Mouse (Mus musculus) G1E (cell line): Measurements from ENCODE around the gene Zdbf2. TPM values are rescaled to one million over a fixed set of nuclear protein-coding genes. Genes with fewer than 3 reads are reported as not detected.

Source experiments
- ATAC-seq: 2 replicates; pipeline ENCODE4 v1.8.0; 2016; ENCODE audit warnings: mild to moderate bottlenecking; ENCODE audit not compliant: insufficient number of reproducible peaks, poor library complexity, low FRiP score, severe bottlenecking; ENCODE audit errors: extremely low read depth
- DNase-seq: peaks from one replicate; pipeline ENCODE4 v3.0.0; 2012; ENCODE audit warnings: low spot score
- H3K27me3 ChIP-seq: 2 replicates; pipeline ENCODE4 v1.6.1; 2012; ENCODE audit warnings: mild to moderate bottlenecking, low read length, inconsistent platforms; ENCODE audit not compliant: insufficient read depth
- H3K36me3 ChIP-seq: replicated peaks from 2 replicates; pipeline ENCODE3; 2012; ENCODE audit warnings: mild to moderate bottlenecking, inconsistent platforms
- H3K4me1 ChIP-seq: 2 replicates; pipeline ENCODE4 v1.6.1; 2012; ENCODE audit warnings: low read depth, low read length, inconsistent platforms, mixed read lengths; ENCODE audit not compliant: insufficient read depth
- H3K4me3 ChIP-seq: 2 replicates; pipeline ENCODE4 v1.5.1; 2012; ENCODE audit warnings: low read depth, mild to moderate bottlenecking, inconsistent platforms, low read length, moderate library complexity, mixed read lengths
- H3K9me3 ChIP-seq: replicated peaks from 2 replicates; pipeline ENCODE4 v1.6.1; 2012; ENCODE audit warnings: inconsistent platforms
- CTCF ChIP-seq: IDR thresholded peaks from 2 replicates; pipeline ENCODE4 v1.5.1; 2012; ENCODE audit warnings: low read depth, low read length, inconsistent platforms, mixed read lengths
- GATA1 ChIP-seq: IDR thresholded peaks from 2 replicates; pipeline ENCODE4 v1.6.1; 2012; ENCODE audit warnings: borderline replicate concordance, low read length, inconsistent platforms, mixed read lengths
- GATA2 ChIP-seq: IDR thresholded peaks from 2 replicates; pipeline ENCODE4 v1.6.1; 2012; ENCODE audit warnings: low read depth, low read length, inconsistent platforms, borderline replicate concordance
- POLR2AphosphoS5 ChIP-seq: IDR thresholded peaks from 2 replicates; pipeline ENCODE4 v1.6.1; 2012; ENCODE audit warnings: low read depth, low read length, inconsistent platforms; ENCODE audit not compliant: insufficient replicate concordance
- TAL1 ChIP-seq: conservative IDR thresholded peaks from 2 replicates; pipeline ENCODE4 v1.6.1; 2012; ENCODE audit warnings: low read depth, low read length, inconsistent platforms, mixed read lengths
- polyA plus RNA-seq: library from polyadenylated mRNA; stranded (reverse); fragments of >175 nt; gene quantifications from 2 replicates; pipeline ENCODE4 v1.2.3, GENCODE M21; 2012
- total RNA-seq, 2 experiments: library from RNA; stranded (forward) in 1 of 2; stranded (reverse) in 1 of 2; fragments of 200-1000 nt in 1 of 2; fragments of >200 nt in 1 of 2; fragmentation: Nextera tagmentation in 1 of 2; gene quantifications; 2 replicates each; pipeline ENCODE4 v1.2.3; 2014 to 2017

The Zdbf2 gene
- total and polyA plus RNA-seq, 3 experiments, result 0.11 TPM; not detected in 2

DNA sequence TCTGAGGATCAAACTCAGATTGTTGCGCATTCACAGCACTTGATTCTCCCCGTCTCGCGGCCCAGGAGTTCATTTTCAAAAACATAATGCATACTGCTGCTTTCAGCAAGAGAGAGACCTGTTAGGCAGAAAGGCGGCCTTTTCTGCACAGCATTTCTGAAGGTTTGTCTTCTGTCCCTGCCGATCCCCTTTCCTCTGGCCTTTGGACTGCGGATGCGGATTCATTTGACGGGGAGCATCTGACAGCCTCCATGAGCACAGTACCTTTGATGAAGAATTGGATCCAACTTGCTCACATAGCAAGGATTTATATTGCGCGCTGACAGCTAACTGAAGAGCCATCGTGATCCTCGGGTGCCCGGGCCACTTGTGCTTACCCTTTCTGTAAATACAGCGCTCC is 6.3 kb upstream of the Zdbf2 start:
- Histone ChIP-seq H3K9me3 (no peaks in the 10 kb centered on the region), H3K36me3 (no peaks in the 10 kb centered on the region), H3K27me3 (peaks cover 2% of the 10 kb centered on the region; the same call in 1 of the 2 replicates), H3K4me3 (no peak overlapping the region), H3K4me1 (no peaks in the 10 kb centered on the region)
- DNase-seq, result no peak
- TF ChIP-seq POLR2AphosphoS5, result no peak
- ATAC-seq, result no peak

DNA sequence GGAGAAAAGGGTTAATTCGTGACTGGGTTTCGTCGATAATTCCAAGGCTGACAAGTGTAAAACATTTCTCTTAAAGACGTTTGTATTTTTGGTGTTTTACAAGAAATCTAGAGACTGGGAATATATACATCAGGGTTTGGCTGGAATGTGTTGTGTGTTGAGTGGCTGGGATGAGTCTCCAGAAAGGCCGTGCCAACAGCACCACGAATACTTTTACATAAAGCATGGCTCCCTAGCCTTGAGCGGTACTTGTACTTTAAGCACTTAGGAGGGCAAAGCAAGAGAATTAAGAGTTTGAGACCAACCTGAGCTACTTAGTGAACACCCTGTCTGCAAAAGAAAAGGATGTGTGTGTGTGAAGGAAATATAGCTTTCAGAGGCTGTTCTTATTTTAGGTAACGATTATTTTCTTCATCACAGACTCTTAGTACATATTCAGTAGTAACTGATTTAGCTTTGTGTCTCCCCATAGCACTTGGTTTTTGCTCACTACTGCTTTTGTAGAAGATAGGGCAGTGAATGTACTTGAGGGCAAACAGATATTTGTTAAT is 865 bp upstream of the Zdbf2 start:
- Histone ChIP-seq H3K4me3 (no peak overlapping the region), H3K27me3 (no peaks in the 10 kb centered on the region), H3K9me3 (peaks cover 10% of the 10 kb centered on the region), H3K36me3 (no peaks in the 10 kb centered on the region), H3K4me1 (no peaks in the 10 kb centered on the region)
- ATAC-seq (no peak), DNase-seq (no peak)
- TF ChIP-seq POLR2AphosphoS5 (no peak), GATA1 (no peak), GATA2 (no peak), CTCF (no peak), TAL1 (no peak)

DNA sequence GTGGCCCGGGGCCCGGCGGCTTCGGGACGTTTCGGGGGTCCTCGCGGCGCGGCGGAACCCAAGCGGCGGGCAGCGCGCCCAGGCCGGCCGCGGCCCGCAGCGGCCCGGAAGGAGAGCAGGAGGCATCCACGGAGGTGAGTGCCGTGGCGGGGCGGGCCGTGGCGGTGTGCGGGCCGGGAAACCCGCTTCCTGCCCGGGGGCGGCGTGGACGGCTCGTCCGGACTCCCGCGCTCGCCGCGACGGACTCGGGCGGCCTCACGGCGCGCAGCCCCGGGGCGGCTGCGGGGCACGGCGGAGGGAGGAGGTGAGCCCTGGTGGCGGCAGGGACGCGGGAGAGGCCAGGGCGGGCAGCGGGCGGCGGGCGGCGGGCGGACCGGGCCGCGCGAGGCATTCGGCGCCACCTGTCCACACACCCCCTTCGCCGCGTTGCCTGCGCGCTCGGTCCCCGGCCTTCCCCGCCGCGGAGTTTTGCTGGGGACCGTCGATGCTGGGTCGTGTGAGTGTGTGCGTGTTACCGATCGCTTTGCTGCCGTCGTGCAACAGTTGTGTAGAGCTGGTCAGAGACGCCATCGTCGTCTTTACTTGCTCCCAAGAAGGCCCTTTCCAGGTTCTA is 380 bp downstream of the Zdbf2 start:
- H3K36me3 ChIP-seq, result no peaks in the 10 kb centered on the region
- peaks cover 2% of the 10 kb centered on the region; the same call in 1 of the 2 replicates for H3K27me3 ChIP-seq
- DNase-seq (no peak), ATAC-seq (no peak)
- H3K9me3 ChIP-seq, result peaks cover 10% of the 10 kb centered on the region
- TF ChIP-seq CTCF (no peak), GATA1 (no peak), GATA2 (no peak), POLR2AphosphoS5 (no peak), TAL1 (no peak)
- H3K4me3 ChIP-seq, result no peak overlapping the region
- H3K4me1 ChIP-seq, result no peaks in the 10 kb centered on the region

DNA sequence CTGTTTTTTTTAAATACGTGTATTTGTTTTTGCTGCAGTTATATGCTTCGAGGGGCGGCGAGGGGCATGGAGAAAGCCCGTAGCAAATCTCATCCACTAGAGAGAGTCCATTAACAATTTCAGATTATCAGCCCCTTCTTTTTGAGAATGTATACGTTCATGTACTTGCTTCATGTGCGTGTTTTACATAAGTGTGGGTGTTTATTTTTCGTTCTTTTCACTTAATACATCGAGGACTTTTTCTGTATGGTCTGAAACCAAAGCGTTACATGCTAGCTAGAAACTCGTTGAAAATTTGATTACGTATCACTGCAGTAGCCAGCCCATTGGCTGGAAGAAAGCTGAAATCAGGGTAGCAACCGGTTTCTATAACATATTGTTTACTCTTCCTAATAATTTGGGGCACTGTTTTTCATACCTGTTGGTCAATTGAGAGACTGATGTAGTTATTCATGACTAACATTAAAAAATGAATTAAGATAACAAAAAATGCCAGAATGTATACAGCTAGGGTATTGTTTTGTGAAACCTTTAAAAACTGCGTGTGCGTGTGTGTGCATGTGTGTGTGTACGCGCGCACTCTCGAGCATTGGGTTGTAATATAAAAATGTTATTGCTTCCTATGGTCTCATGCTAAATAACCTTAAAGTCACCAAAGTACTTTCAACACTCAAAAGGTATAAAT is 1.1 kb downstream of the Zdbf2 start:
- Histone ChIP-seq H3K27me3 (peaks cover 2% of the 10 kb centered on the region; the same call in 1 of the 2 replicates), H3K9me3 (peaks cover 10% of the 10 kb centered on the region), H3K4me3 (no peak overlapping the region), H3K36me3 (no peaks in the 10 kb centered on the region), H3K4me1 (no peaks in the 10 kb centered on the region)
- ATAC-seq (no peak), DNase-seq (no peak)
- TF ChIP-seq TAL1, result no peak
- TF ChIP-seq GATA1, result no peak
- no peak for TF ChIP-seq GATA2
- TF ChIP-seq CTCF, result no peak
- TF ChIP-seq POLR2AphosphoS5, result no peak

DNA sequence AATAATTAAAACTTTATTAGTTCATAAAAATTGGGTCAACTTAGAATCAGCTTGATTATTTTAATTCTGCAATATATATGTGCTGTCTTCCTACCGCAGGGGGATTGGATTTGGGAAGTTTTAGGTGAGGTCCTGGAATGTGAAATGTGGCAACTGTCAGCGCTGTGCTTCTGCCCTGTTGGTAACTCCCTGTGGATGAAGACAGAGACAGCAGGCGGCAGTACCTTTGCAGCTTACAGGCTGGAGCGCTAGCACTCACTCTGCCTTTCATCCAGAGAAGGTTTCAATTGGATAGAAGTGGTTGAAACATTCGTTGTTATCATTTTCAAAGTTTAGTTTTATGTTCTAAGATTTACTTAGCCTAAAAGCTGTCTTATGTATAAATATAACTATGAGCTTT is 5.0 kb downstream of the Zdbf2 start:
- H3K9me3 ChIP-seq, result peaks cover 6% of the 10 kb centered on the region
- TF ChIP-seq POLR2AphosphoS5 (no peak), GATA2 (no peak), CTCF (no peak), TAL1 (no peak), GATA1 (no peak)
- no peaks in the 10 kb centered on the region for H3K36me3 ChIP-seq
- peaks cover 4% of the 10 kb centered on the region; the same call in 1 of the 2 replicates for H3K27me3 ChIP-seq
- H3K4me1 ChIP-seq, result no peaks in the 10 kb centered on the region
- DNase-seq, result no peak
- H3K4me3 ChIP-seq, result no peak overlapping the region
- no peak for ATAC-seq

DNA sequence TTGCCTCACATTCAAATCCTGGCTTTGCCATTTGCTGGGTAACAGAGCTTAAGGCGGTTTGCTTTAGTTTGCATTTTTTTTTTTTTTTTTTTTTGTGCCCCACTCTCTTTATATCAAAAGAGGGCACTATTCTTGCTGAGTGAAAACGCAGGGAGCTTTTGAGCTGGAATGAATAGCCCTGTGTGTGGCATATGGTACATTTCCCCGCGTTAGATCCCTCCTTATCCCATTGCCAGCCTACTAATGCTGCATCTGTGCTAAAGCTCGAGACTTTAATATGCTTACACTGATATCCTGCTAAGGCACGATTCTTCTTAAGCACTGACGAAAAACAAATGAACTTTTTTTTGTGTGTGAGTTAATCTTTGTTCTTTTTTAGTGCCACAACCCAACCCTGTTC is 20.9 kb downstream of the Zdbf2 start:
- no peak for DNase-seq
- Histone ChIP-seq H3K4me1 (no peaks in the 10 kb centered on the region), H3K9me3 (no peaks in the 10 kb centered on the region), H3K4me3 (no peak overlapping the region), H3K27me3 (peaks cover 2% of the 10 kb centered on the region), H3K36me3 (no peaks in the 10 kb centered on the region)
- TF ChIP-seq GATA2 (no peak), CTCF (no peak), POLR2AphosphoS5 (no peak), TAL1 (no peak), GATA1 (no peak)
- ATAC-seq, result no peak
